Mouse (Mus musculus) heart, embryonic 12.5 days (tissue): Measurements from ENCODE around the gene Bcam. TPM values are rescaled to one million over a fixed set of nuclear protein-coding genes. Genes with fewer than 3 reads are reported as not detected.

Experiments
- ATAC-seq: fragments of 200-750 bp; cut with Nextera tagmentation; 2 replicates; pipeline ENCODE4 v1.8.0; 2017; ENCODE audit warnings: moderate TSS enrichment, moderate library complexity; ENCODE audit not compliant: insufficient number of reproducible peaks, low FRiP score
- H3K27ac ChIP-seq: fragments of 300-500 bp; sonication (generic); 2 replicates; pipeline ENCODE4 v1.5.1; 2016; ENCODE audit warnings: mild to moderate bottlenecking, moderate library complexity; ENCODE audit not compliant: poor library complexity, severe bottlenecking
- H3K27me3 ChIP-seq: fragments of 300-500 bp; sonication (generic); replicated peaks from 2 replicates; pipeline ENCODE4 v1.6.1; 2016; ENCODE audit warnings: mild to moderate bottlenecking, moderate library complexity
- H3K36me3 ChIP-seq: fragments of 300-500 bp; sonication (generic); 2 replicates; pipeline ENCODE4 v1.6.1; 2016; ENCODE audit warnings: mild to moderate bottlenecking, moderate library complexity
- H3K4me1 ChIP-seq: fragments of 300-500 bp; sonication (generic); replicated peaks from 2 replicates; pipeline ENCODE4 v1.6.1; 2016; ENCODE audit warnings: mild to moderate bottlenecking
- H3K4me2 ChIP-seq: fragments of 300-500 bp; sonication (generic); 2 replicates; pipeline ENCODE4 v1.6.1; 2016; ENCODE audit warnings: mild to moderate bottlenecking, moderate library complexity
- H3K4me3 ChIP-seq: fragments of 300-500 bp; sonication (generic); 2 replicates; pipeline ENCODE4 v1.5.1; 2016; ENCODE audit warnings: mild to moderate bottlenecking
- H3K9ac ChIP-seq: fragments of 300-500 bp; sonication (generic); 2 replicates; pipeline ENCODE4 v1.6.1; 2016; ENCODE audit warnings: mild to moderate bottlenecking, moderate library complexity
- H3K9me3 ChIP-seq: fragments of 300-500 bp; sonication (generic); replicated peaks from 2 replicates; pipeline ENCODE4 v1.6.1; 2016; ENCODE audit warnings: mild to moderate bottlenecking, moderate library complexity
- WGBS: fragments of 180-500 bp; shearing (Covaris S2); methylation state at CpG from one replicate; pipeline ENCODE4 v1.1.7; 2016; 5-methylcytosine and 5-hydroxymethylcytosine counted together
- polyA plus RNA-seq: library from polyadenylated mRNA; unstranded; fragments of >200 nt; fragmentation: Nextera tagmentation; extraction: Ambion mirVana; gene quantifications from 2 replicates; pipeline ENCODE4 v1.2.1, GENCODE M21; 2016

The Bcam gene
- polyA plus RNA-seq, 1 experiment from 2014 or later = 232 TPM

GRCm38 (mm10) chr7:19718297-19718952 lies 52.4 kb downstream of the Bcam start:
- WGBS = 83% methylated on average over 5 of the region's 5 CpGs
- Histone ChIP-seq H3K27ac (no peak overlapping the region), H3K36me3 (peaks cover 69% of the 10 kb centered on the region), H3K4me1 (peaks cover 16% of the 10 kb centered on the region), H3K9ac (no peak overlapping the region), H3K27me3 (no peaks in the 10 kb centered on the region), H3K4me2 (no peak overlapping the region), H3K9me3 (peaks cover 17% of the 10 kb centered on the region), H3K4me3 (no peak overlapping the region)
- ATAC-seq = no peak

DNA sequence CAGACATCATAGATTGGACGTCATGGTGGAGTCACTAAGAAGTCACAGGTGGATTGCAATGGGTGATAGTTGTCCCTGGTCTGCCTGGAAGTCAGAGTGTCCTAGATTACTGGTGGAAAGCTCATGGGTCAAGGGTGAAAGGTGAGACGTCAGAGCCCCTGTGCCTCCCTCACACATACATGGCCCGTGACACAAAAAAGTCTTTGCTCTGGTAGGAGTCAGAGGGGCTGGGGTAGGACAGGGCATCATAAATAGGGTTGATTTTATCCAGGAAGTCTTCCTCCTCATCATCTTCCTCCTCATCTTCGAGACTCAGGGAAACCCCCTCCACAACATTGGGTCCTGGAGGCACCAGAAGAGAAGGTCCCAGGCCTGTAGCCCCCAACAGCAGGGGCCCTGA lies 53.5 kb downstream of the Bcam start:
- Histone ChIP-seq H3K4me3 (no peak overlapping the region), H3K27me3 (no peaks in the 10 kb centered on the region), H3K36me3 (peaks cover 69% of the 10 kb centered on the region), H3K4me1 (peaks cover 23% of the 10 kb centered on the region), H3K9me3 (peaks cover 17% of the 10 kb centered on the region), H3K27ac (no peak overlapping the region), H3K4me2 (no peak overlapping the region), H3K9ac (no peak overlapping the region)
- ATAC-seq = no peak
- WGBS = 86% methylated on average over 4 of the region's 4 CpGs

- Histone ChIP-seq H3K36me3 (peaks cover 70% of the 10 kb centered on the region), H3K4me2 (peak overlapping the region; percentile 75; the same call in 1 of the 2 replicates), H3K27me3 (no peaks in the 10 kb centered on the region), H3K4me3 (0 out of 2 replicates have a peak overlapping the region, but pooled peaks have one; percentile 88), H3K9me3 (peaks cover 14% of the 10 kb centered on the region), H3K9ac (0 out of 2 replicates have a peak overlapping the region, but pooled peaks have one; percentile 0), H3K27ac (no peak overlapping the region), H3K4me1 (peaks cover 23% of the 10 kb centered on the region)
- WGBS = 68% methylated on average over 2 of the region's 2 CpGs
- no peak for ATAC-seq
Observed at GRCm38 (mm10) chr7:19716822-19717221, 54.0 kb downstream of the Bcam start.

DNA sequence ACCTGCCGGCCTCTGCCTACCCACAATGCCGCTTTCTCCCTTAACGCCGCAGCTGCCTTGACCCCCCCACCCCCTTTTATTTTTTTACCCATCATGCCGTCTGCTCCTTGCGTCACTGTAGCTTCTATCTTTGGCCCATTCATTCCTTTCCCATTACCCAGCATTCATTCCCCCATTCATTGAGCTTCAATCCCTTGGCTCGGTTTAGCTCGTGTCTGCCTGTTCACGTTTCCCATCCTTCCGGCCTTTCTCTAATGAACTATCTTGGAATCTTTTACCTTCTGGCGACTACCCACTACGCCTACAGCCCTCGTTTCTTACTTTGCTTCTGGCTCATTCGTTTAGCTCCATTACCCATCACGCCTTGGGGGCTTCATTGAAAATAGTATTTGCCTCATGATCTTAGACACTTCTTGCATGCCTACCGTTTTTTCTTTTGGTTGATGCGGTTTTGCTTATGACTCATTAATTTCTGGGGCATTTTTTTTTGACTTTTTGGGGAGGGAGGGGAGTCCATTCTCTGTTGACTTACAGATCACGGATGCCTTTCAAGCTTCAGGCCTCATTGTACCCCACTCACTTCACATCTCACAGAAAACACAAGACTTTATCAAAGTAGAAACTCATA lies 54.6 kb downstream of the Bcam start:
- H3K4me2 ChIP-seq = peak overlapping the region; percentile 75
- 8% methylated on average over 18 of the region's 18 CpGs for WGBS
- peaks cover 23% of the 10 kb centered on the region for H3K4me1 ChIP-seq
- H3K27me3 ChIP-seq = no peaks in the 10 kb centered on the region
- peaks cover 70% of the 10 kb centered on the region for H3K36me3 ChIP-seq
- peaks cover 8% of the 10 kb centered on the region for H3K9me3 ChIP-seq
- no peak for ATAC-seq
- peak overlapping the region; percentile 53; the same call in 1 of the 2 replicates for H3K9ac ChIP-seq
- H3K4me3 ChIP-seq = peak overlapping the region; percentile 88
- peak overlapping the region; percentile 76 for H3K27ac ChIP-seq

DNA sequence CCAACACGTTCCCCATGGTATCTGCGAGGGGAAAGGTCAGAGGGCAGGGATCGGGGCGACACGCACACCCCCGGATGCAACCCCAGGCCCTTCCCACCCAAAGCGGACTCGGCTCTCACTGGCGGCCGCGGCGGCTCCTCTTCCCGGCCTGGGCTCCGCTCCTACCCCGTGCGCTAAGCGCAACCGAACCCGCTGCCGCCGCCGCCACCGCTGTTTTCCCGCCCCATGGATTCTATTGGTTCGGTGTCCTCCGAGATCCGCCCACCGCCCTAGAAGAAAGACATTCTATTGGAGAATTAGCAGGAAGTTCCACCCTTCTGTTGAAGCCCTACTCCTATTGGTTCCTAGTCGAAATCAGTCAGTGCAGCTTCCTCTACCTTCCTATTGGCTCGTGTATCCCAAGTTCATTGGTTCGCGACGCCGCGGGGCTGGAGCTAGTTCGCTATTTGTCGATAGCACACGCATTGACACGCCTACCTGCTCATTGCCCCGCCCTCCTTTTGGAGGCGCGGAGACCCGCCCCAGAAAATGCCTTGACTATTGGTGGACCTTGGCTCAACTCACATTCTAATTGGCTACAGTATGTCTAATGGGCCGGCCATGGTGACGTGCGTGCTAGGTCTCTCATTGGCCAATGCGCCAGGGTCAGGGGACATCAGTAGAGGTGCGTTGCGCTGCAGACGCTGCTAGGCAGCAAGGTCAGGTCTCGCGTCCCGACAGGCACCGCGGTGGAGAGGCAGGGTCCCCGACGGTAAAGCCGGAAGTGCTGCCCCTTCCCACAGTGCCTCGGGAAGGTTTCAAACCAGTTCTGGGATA lies 55.4 kb downstream of the Bcam start, which contains the start of gene Tomm40:
TSS of gene Tomm40 (minus strand) at position 200 of the 816 bp plus-strand sequence.
- H3K9ac ChIP-seq = peak within 1 kb of the TSS; percentile 95
- H3K36me3 ChIP-seq = peaks cover 68% of the 10 kb centered on the region
- peak within 1 kb of the TSS; percentile 88 for H3K4me3 ChIP-seq
- ATAC-seq = peak; percentile 99
- peaks cover under 1% of the 10 kb centered on the region; the same call in 1 of the 2 replicates for H3K9me3 ChIP-seq
- peak within 1 kb of the TSS; percentile 88 for H3K4me2 ChIP-seq
- H3K27ac ChIP-seq = peak within 1 kb of the TSS; percentile 76
- H3K27me3 ChIP-seq = no peaks in the 10 kb centered on the region
- 0% methylated on average over 54 of the region's 59 CpGs for WGBS
- H3K4me1 ChIP-seq = peaks cover 23% of the 10 kb centered on the region

DNA sequence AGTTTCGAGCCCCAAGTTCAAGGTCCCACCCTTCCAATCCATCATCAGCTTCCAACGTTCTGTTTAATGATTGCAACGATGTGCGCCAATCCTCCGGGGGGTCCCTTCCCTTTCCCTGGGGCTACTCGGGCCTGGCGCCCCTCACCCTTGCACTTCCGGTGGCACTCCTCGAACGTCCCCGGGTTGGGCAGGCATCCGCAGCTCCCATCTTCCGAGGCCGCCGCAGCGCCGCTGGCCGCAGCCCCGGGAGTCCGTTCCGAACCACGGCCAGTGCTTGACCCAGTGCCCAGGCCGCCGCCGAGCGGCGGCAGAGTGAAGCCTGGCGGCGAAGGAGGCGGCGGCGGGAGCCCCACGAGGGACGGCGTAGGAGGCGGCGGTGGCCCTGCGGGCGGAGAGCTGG lies 56.0 kb downstream of the Bcam start:
- Histone ChIP-seq H3K4me2 (peak overlapping the region; percentile 88), H3K9me3 (no peaks in the 10 kb centered on the region), H3K27me3 (no peaks in the 10 kb centered on the region), H3K9ac (peak overlapping the region; percentile 95), H3K4me1 (peaks cover 23% of the 10 kb centered on the region), H3K27ac (peak overlapping the region; percentile 72), H3K4me3 (peak overlapping the region; percentile 88), H3K36me3 (peaks cover 68% of the 10 kb centered on the region)
- peak; percentile 0; the same call in 1 of the 2 replicates for ATAC-seq
- WGBS = under 1% methylated on average over 38 of the region's 39 CpGs

GRCm38 (mm10) chr7:19713598-19713997 lies 57.2 kb downstream of the Bcam start:
- Histone ChIP-seq H3K9ac (no peak overlapping the region), H3K4me1 (peaks cover 23% of the 10 kb centered on the region), H3K9me3 (no peaks in the 10 kb centered on the region), H3K4me3 (peak overlapping the region; percentile 88; the same call in 1 of the 2 replicates), H3K27me3 (no peaks in the 10 kb centered on the region), H3K27ac (no peak overlapping the region), H3K36me3 (peaks cover 68% of the 10 kb centered on the region), H3K4me2 (peak overlapping the region; percentile 88)
- no peak for ATAC-seq
- 83% methylated on average over 9 of the region's 9 CpGs for WGBS

GRCm38 (mm10) chr7:19713196-19713595 lies 57.6 kb downstream of the Bcam start:
- H3K4me1 ChIP-seq = peaks cover 23% of the 10 kb centered on the region
- ATAC-seq = no peak
- H3K4me2 ChIP-seq = no peak overlapping the region
- no peak overlapping the region for H3K4me3 ChIP-seq
- peaks cover 67% of the 10 kb centered on the region for H3K36me3 ChIP-seq
- H3K9me3 ChIP-seq = no peaks in the 10 kb centered on the region
- H3K27me3 ChIP-seq = no peaks in the 10 kb centered on the region
- 48% methylated on average over 4 of the region's 4 CpGs for WGBS
- no peak overlapping the region for H3K27ac ChIP-seq
- H3K9ac ChIP-seq = no peak overlapping the region

DNA sequence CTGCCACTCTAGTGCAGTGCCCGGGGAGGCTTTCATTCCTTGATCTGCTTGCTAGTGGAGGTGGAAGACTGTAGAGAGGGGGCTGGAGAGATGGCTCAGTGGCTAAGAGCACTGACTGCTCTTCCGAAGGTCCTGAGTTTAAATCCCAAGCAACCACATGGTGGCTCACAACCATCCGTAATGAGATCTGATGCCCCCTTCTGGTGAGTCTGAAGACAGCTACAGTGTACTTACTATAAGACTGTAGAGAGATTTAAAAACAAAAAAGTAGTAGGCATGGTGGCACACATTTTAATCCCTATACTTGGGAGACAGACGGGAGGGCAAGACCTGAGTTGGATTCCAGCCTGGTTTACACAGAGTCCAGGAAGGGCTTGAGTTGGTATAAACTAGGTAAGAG lies 58.4 kb downstream of the Bcam start:
- Histone ChIP-seq H3K4me2 (no peak overlapping the region), H3K9ac (no peak overlapping the region), H3K9me3 (no peaks in the 10 kb centered on the region), H3K36me3 (peaks cover 68% of the 10 kb centered on the region), H3K27me3 (no peaks in the 10 kb centered on the region), H3K4me3 (no peak overlapping the region), H3K4me1 (peaks cover 23% of the 10 kb centered on the region), H3K27ac (no peak overlapping the region)
- WGBS = 78% methylated on average over 4 of the region's 4 CpGs
- no peak for ATAC-seq

GRCm38 (mm10) chr7:19710650-19711049 lies 60.2 kb downstream of the Bcam start:
- H3K4me1 ChIP-seq = peaks cover 19% of the 10 kb centered on the region
- no peak for ATAC-seq
- WGBS = 93% methylated on average over 10 of the region's 10 CpGs

More at GRCm38 (mm10) chr7:19710650-19711049, 60.2 kb downstream of the Bcam start:
- H3K27me3 ChIP-seq = no peaks in the 10 kb centered on the region
- no peak overlapping the region for H3K9ac ChIP-seq
- H3K9me3 ChIP-seq = no peaks in the 10 kb centered on the region
- no peak overlapping the region for H3K4me2 ChIP-seq
- no peak overlapping the region for H3K4me3 ChIP-seq
- H3K36me3 ChIP-seq = peaks cover 75% of the 10 kb centered on the region
- no peak overlapping the region for H3K27ac ChIP-seq
